Mouse (Mus musculus): ENCODE results near the gene Runx1.

The Runx1 gene

GRCm38 (mm10) chr16:92825908-92826650 lies at the start of gene Runx1:
Gene Runx1 (minus strand): TSS chr16:92826149.
- DNase-seq (ENCODE audit: inconsistent age in 2 of 2, low spot score in 1 of 2) = peak; percentile 13 to 42

- no peak for DNase-seq (ENCODE audit: inconsistent age in 2 of 2, low spot score in 1 of 2)
Observed at GRCm38 (mm10) chr16:92874015-92874414, 48.1 kb upstream of the Runx1 start.

DNA sequence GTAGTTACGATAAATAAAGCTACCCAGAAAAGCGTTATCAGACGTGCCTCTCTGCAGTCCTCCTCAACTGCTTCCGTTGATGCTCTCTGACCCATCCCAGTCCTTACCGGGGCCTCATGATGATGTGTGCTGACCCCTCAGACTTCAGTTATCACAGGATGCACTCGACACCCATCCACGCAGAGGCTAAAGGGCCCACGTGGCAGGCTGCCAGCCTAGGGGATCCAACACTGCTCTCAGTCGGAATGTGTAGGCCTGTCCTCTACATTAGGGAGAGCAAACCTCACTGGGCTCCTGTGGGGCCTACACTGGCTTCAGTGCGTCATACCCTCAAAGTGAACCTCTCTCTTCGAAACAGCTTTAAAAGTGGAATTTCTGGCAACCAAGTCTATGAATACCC lies 45.8 kb upstream of the Runx1 start:
- DNase-seq (ENCODE audit: inconsistent age in 2 of 2, low spot score in 1 of 2) = no peak

GRCm38 (mm10) chr16:92868550-92868949 lies 42.6 kb upstream of the Runx1 start:
- no peak for DNase-seq (ENCODE audit: inconsistent age in 2 of 2, low spot score in 1 of 2)

- peak in 1 of 2 experiments; percentile 41 for DNase-seq (ENCODE audit: inconsistent age in 2 of 2, low spot score in 1 of 2)
Observed at GRCm38 (mm10) chr16:92867261-92867935, 41.4 kb upstream of the Runx1 start.

DNA sequence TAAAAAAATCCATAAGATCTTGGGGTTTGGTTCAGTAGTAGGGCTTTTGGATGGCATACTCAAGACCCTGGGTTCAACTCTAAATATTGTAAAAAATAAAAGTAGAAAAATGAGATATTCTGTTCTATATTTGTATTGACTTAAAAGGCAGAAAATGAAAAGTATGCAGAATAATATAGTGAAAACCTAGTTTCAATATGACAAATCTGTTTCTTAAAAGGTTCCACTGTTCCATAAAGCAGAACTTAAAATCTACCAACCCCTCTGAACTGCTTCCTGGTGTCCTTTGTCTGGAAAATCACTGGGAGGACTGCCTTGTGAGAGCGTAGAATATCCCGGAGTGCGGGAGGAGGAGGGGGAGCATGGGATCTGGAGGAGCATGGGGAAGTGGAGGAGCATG lies 39.4 kb upstream of the Runx1 start:
- DNase-seq (ENCODE audit: inconsistent age in 2 of 2, low spot score in 1 of 2) = no peak

GRCm38 (mm10) chr16:92864191-92864590 lies 38.2 kb upstream of the Runx1 start:
- no peak for DNase-seq (ENCODE audit: inconsistent age in 2 of 2, low spot score in 1 of 2)

DNA sequence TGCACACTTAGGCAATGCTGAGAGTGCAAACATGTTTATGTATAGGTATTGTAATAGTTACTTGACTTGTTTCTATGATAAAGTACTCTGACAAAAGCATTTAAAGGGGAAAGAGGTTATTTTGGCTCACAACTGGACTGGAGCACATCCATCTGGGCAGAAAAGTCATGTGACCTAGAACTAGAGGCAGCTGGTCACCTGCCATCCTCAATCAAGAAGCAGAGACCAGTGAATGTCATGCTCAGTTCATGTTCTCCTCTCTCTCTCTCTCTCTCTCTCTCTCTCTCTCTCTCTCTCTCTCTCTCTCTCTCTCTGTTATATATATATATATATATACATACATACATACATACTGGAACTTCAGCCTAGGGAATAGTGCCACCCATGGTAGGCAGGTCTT lies 37.2 kb upstream of the Runx1 start:
- no peak for DNase-seq (ENCODE audit: inconsistent age in 2 of 2, low spot score in 1 of 2)

DNA sequence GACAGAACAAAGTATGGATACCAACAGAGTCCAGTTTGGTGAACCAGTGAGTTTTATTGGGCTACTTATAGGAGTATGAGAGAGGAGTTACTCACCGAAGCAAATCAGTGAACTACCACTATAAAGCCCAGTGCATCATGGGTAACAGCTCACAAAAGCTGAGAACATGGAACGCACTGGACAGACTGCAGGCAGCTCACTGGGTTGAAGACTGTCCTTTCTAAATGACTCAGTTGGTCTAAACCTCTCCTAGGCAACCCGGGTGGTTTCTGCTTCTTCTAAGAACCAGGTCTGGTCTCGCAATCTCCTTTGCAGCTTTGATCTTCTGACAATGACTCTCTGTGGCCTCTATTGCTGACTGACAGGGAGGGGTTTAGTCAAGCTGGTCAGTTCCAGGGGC lies 36.5 kb upstream of the Runx1 start:
- DNase-seq (ENCODE audit: inconsistent age in 2 of 2, low spot score in 1 of 2) = no peak

- DNase-seq (ENCODE audit: inconsistent age in 2 of 2, low spot score in 1 of 2) = no peak
Observed at GRCm38 (mm10) chr16:92861571-92861970, 35.6 kb upstream of the Runx1 start.

DNA sequence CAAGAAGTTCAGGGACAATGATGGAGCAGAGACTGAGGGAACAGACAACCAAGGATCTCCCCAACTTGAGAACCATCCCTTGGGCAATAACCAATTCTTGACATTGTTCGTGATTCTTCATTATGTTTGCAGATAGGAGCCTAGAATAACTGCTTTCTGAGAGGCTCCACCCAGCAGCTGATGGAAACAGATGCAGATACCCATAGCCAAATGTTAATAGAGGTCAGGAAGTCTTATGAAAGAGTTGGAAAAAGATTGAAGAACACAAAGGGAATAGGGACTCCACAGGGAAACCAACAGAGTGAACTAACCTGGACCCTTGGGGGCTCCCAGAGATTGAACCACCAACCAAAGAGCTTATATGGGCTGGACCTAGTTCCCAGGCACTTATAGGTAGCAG lies 34.7 kb upstream of the Runx1 start:
- no peak for DNase-seq (ENCODE audit: inconsistent age in 2 of 2, low spot score in 1 of 2)

DNA sequence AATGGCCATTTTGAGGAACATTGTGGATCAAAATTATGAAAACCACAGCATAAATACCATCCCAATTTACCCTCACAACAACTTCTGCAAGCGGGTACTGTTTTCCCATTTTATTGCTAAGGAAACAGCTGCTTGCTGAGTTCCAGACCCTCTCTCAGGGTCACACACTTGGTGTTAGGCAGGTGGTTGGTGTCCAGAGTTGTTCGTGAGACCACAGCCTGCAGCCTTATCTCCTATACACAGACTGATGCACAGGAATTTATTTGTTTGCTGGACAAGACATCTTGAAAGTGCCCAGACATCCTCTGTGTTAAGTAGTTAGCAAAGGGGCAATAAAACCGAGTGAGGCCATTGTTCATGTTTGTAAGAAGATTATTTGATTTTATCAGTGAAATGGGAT lies 30.8 kb upstream of the Runx1 start:
- DNase-seq (ENCODE audit: inconsistent age in 2 of 2, low spot score in 1 of 2) = no peak

DNA sequence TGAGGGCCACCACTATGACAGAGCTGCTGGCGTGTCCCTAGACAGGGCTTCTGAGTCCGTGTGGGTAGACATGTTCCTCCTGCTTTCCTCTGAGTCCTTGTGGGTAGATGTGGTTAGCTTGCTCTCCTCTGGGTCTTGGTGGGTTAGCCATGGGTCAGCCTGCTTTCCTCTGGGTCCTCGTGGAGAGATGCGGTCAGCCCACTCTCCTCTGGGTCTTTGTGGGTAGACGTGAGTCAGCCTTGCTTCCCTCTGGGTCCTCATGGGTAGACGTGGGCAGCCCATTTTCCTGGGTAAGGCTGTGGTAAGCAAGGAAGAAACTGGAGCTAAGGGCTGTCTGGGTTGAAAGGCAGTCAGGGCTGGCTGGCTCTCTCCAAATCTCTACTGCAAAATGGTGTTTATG lies 26.3 kb upstream of the Runx1 start:
- DNase-seq (ENCODE audit: inconsistent age in 2 of 2, low spot score in 1 of 2) = no peak

GRCm38 (mm10) chr16:92850416-92850815 lies 24.5 kb upstream of the Runx1 start:
- no peak for DNase-seq (ENCODE audit: inconsistent age in 2 of 2, low spot score in 1 of 2)

GRCm38 (mm10) chr16:92847762-92848300 lies 21.9 kb upstream of the Runx1 start:
- peak in 1 of 2 experiments; percentile 69 for DNase-seq (ENCODE audit: inconsistent age in 2 of 2, low spot score in 1 of 2)

DNA sequence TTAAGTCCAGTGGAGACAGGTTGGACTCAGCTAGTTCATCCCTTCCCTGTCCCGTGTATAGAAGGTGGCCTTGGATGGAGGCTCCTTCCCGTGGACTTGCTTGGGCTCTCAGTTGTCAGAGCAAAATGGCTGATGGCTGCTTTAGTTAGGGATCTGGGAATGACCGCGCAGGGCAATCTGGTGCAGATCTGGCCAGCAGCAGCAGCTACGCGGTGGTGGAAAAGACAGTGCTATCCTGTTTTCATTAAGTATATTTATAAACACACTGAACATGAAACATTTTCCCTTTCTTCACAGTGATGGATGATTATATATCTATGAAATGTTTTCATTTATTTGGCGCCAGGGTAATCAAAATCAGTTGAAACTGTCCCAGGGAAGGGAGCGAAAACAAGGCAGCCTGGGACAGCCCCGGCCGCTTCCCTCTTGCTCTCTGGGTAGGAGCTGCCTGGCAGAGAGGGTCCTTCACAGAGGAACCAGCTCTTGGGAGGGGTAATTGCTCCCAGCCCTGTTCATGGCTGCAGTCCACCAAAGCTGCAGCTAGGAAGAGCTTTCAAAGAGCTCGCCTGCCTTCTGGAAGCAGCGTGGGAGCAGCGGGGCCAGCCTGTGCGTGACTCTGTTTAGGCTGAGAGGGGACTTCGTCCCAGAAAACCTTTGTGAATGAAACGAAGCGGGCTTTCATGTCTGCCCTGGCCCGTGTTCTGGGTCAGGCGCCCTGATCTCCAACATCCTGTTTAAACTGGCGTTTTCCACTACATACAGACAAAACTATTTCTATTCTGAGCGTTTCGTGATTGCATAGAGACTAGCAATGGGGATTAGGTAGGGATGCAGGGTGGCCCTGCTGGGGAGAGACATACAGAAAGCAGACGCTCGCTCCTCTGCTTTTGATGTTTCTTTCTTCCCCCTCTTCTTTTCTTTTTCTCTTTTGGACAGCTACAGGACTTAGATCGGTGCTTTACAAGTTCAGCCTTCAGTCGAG lies 19.6 kb upstream of the Runx1 start:
- no peak for DNase-seq (ENCODE audit: inconsistent age in 2 of 2, low spot score in 1 of 2)

- DNase-seq (ENCODE audit: inconsistent age in 2 of 2, low spot score in 1 of 2) = no peak
Observed at GRCm38 (mm10) chr16:92838709-92839108, 12.8 kb upstream of the Runx1 start.

DNA sequence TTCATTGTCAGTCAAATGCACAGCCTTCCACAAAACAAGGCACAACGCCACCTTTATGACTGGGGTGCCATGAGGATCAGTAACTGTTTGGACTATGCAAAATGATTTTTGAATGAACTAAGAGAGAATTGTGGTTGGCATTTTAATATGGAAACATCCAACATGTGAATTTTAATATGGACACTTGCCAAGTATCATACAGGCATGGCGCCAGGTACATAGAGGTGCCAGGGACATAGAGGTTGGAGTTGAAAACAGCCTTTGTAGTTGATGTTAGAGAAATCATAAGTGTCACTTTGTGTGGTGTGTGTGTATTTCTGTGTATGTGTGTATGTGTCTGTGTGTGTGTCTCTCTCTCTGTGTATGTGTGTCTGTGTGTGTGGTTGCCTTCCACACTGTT lies 5.4 kb upstream of the Runx1 start:
- no peak for DNase-seq (ENCODE audit: inconsistent age in 2 of 2, low spot score in 1 of 2)

DNA sequence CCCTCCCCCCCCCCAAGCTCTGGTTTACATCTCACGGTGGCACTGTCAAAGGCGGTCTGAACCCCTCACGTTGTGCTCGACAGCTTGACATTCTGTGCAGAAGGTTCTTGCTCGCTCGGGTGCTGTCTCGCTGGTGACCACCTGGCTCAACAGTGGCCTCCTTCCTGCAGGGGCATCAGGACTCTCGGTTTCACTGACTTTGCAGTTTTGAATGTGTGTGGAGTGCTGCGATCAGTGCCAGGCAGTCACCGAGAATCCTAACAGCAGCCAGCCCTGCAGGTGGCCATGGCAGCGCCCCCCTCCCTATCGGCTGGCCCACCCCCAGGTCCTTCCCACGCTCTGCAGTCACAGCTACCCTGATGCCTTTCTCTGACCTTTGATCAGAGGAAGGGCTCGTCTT lies 4.5 kb upstream of the Runx1 start:
- DNase-seq (ENCODE audit: inconsistent age in 2 of 2, low spot score in 1 of 2) = no peak

DNA sequence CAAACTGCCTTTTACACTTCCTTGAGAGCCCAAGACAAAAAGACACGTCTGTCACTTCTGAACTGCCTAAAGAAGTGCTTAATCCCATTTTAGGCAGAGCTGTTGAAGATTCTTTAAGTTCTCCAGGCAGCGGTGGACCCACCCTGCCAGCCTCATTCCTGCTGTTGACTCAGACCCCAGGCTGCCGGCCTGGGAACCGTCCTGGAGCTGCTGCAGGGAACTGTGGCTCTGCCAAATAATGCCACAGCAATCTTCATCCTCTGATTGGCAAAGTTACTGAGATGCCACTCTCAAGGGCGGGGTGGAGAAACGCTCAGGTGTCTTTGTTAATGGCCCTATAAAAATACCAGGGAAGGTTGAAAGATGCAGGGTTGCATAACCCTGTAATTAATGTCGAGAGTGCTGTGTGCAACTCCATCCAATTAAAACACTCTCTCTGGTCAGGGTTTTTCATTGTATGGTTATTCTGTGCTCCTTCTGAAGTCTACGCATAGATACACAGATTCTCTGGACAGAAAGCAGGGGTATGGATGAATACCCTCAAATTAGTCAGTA lies 2.4 kb upstream of the Runx1 start:
- DNase-seq (ENCODE audit: inconsistent age in 2 of 2, low spot score in 1 of 2) = no peak
